Mouse (Mus musculus) G1E (cell line): ENCODE results near the gene Ccdc60.

Experiments used
- GATA1 ChIP-seq: IDR thresholded peaks from 2 replicates; pipeline ENCODE4 v1.6.1; 2012; ENCODE audit warnings: borderline replicate concordance, low read length, inconsistent platforms, mixed read lengths
- TAL1 ChIP-seq: conservative IDR thresholded peaks from 2 replicates; pipeline ENCODE4 v1.6.1; 2012; ENCODE audit warnings: low read depth, low read length, inconsistent platforms, mixed read lengths

DNA sequence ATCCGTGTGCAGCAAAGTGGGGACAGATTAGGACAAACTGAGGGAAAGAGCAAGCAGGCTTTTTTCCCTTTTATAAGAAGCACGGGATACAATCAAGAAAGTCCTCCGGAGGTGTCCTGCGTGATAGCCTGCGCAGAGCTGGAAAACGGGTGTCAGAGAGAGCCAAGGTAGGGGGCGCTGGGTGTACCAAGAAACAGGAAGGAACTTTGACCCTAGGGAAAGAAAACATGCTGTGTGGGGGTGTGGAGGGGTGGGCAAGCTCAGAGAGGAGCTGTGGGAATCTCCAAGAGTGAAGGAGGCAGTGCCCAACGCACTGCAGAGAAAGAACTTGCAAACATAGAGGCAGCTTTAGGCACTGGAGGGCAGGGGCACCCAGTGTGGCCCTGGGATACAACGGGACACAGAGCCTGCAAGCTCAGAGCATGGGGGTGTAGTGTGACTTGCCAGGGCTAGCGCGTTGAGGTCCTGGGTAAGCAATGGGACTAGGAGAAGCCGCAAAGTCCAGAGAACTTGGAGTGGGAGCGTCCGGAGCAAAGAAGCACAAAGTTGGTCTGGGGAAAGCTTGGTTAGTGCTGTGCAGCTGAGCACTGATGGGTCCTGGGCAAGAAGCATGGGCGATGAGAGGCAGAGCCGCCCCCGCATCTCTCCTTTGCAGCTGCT lies 206.4 kb downstream of the Ccdc60 start:
- TF ChIP-seq TAL1 (no peak), GATA1 (no peak)
